Mouse (Mus musculus) ovary, postnatal 10 days (tissue): Measurements from ENCODE around the gene Dars.
A peak's percentile ranks its signal among the peaks of the same experiment; 100 is the strongest.

Experiments used
- DNase-seq: peaks from one replicate; pipeline ENCODE4 v3.0.0; 2022; ENCODE audit warnings: low spot score

Dars gene

DNA sequence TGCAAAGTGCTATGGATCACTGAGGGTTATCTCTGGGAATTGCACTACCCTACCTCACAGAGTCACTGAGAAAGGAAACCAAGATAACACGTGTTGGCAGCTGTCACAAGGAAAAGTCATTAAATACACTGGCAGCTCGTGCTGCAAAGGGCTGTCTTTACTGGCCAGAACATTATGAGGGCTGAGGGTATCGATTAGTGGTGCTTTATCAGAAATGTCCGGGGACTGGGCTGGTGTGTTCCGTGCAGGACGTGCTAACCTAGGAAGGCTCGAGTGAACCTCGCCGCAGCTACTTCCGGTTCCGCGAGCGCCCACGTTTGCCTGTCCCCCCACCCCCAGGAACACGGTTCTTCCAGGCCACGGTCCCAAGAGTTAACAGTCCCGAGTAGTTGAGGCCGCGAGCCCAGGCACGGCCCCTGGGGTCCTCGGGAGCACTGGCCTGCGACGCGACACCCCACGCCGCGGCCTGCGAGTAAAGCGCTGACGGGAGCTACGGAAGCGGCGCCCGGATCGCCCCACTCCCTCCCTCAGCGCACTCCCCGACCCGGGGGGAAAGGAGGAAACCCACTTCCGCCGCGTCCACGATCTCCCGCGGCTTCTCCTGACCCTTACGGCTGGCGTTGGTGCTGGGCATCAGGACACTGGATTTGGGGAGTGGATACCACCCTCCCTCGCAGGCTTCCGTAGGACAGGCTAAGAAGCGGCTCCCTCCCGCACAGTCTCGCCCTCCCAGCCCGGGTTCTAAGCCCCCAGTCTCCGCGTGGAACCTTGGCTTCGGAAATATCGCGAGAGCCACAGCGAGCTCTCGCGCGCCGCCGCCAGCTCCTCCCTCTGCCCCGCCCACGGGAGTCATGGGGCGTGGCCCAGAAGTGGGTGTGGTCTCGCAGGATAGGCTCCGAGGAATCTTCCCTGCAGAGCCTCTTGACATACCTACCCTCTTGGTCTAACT is at the start of gene Dars:
TSS of gene Dars (minus strand) at position 785 of the 949 bp plus-strand sequence.
- peak; percentile 88 for DNase-seq

DNA sequence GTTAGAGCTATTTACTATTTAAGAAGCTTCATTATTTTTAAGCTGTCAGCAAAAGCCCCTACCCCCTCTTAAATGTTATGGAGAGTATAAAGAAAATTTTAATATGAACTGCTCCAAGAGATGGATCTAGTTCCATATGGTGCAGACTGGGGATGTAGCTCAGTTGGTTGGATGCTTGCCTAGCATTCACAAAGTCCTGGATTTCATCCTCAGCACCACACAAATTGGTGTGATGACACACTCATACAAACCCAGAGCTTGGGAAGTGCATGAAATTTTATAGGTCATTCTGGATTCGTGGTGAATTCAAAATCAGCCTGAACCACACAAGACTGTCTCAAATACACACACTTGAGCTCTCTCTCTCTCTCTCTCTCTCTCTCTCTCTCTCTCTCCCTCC is 49.7 kb upstream of the Dars start:
- DNase-seq = no peak

DNA sequence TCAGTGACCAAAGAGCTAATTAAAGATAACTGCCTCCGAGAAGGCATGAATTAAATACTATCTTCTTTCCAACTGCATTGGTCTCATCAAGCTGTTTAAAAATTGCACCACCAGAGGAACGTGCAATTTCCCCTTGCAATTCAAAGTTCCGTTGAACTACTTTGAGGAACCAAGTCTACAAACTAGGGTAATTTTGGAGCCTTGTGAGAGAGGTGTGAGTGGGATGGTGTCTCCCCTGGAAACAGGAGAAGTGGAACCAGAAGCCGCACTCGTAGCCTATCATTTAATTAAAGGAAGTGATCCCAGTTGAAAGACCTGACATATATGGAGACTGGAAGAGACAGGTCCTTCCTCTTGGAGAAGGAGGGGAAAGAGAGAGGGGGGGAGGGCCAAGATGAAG is 46.3 kb upstream of the Dars start:
- no peak for DNase-seq

DNA sequence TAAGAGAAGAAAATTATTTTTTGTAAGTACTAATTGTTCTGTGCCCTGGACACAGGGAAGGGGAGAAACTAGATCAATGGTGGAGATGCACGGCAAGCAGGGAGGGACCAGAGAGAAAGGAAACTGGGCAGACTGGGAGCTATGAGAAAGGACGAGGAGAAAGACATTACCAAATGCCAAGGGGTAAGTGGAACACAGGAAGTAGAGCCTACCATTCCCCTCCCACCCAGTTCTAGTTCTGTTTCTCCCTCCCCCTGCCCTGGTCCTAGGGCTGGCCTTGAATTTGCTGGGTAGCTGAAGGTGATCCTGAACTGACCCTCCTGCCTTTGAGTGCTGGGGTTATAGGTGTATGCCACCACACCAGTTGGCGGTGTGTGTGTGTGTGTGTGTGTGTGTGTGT is 45.2 kb upstream of the Dars start:
- no peak for DNase-seq

DNA sequence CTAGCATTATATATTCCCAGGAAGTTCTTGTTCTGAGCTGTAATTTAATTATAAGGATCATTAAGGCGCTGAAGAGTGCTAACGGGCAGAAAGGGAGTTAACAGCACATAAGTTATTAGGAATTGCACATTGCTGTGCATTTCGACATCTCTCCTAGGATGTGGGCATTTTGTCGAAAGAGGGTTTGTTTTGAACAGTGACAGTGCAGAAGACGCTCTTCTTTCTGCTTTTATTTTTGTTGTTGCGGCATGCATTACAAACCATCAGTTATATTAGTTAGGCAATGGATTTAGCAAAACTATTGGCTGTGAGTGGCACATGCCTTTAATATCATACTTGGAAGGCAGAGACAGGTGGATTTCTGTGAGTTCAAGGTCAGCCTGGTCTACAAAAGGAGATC is 43.6 kb upstream of the Dars start:
- no peak for DNase-seq

DNA sequence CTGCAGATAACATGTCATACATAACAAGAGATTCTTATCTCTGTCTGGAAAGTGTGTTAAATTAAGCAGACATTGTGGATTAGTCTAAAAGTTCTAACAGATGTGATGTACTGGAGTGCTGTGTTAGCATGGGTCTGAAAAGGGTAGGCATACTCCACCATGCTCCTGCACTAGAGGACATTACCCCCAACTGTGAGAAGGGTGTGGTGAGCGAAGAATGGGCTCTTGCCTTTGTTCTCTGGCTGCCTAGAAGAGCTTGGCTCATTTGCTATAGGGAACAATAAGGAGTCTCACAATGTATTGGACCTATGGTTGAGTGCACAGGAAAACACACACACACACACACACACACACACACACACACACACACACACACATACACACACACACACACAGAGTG is 42.3 kb upstream of the Dars start:
- no peak for DNase-seq

DNA sequence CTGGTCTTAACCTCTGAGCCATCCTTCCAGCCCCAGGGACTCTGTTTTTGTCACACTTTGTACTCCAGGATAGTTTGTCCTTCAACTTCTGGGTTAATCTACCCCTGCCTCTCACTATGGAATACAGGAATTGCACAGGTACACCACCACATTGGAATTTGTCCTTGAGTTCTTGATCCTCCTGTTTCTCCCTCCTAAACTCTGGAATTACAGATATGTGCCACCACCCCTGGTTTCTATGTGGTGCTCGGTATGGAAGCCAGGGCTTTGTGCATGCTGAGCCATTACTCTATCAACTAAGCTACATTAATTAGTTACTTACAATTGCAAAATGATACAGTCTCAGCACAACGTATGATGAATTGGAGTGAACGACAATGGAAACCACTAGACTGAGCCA is 41.8 kb upstream of the Dars start:
- DNase-seq = no peak

DNA sequence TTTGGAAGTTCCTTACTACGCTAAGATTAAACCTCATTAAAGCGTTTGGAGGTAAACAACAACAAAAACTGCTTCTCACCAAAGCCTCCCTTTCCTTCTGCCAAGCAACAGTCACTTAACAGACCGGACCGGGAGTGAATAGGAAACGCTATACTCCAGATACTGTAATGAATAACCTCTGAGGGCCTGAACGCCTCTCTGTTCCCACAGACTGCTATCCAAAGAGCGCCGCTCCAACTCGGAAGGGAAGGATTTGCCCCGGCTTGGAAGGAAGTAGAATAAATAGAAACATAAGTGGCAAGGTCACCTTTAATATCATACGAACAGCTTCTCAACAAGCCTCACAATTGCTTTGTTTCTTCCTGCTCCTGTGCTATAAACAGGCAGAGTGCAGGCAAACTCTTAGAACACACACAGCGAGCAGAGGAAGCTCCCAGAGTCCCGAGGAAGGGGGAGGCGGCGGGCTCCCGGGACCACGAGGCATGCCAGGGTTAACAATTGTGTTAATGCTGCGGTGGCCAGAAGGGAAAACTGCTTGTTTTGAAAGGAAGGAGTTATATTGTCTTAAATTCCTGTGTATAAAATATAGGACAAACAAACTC is 39.8 kb upstream of the Dars start:
- no peak for DNase-seq

DNA sequence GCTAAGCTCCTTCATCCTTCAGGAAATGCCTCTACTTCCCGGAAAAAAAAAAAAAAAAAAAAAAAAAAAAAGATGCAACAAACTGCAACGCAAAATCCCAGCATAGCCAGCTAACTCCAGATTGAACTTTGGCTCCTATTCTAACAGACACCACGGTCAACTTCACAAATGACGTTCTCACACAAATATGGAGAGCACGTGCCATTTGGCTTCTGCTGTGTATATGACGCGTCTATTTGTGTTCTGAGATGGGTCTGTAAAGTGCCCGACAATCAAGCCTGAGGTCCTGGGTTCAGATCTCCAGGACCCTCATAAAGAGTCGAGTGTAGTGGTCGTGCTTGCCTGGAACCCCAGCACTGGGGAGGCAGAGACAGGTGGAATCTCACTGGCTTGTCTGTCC is 39.1 kb upstream of the Dars start:
- DNase-seq = no peak

DNA sequence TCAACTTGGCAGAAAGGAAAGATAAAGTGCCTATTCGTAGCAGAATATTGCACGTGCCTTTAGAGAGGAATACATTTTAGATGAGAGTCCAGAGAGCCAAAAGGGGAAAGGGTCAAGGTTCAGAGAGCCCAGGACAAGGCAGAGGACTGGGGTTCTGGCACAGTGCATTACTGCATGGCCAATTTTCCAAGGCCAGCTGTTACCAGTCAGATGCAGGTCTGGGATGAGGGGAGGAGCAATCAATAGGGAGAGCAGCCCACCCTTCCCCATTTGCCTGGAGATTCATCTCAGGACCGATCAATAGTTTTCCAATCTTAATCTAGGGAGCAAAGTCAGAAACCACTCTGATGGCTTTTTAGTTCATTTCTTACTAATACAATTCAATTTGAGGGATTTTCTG is 35.0 kb upstream of the Dars start:
- DNase-seq = no peak

DNA sequence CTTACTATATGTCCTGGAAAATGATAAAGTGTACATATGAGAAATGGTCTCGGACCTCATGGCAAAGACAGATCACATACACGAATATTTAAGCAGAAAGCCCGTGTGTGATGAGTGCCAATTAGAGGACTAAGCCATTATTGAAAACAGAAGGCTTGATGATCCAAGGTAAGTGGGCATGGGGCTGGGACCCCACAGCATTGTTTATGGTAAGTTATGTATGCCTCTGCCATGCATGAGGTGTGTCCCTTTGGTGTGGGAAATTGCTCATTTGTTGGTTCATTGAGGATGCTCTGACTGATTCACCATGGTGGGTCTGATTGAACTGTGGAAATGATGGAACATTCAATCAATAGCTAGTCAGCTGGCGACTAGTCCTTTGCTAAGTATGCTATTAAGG is 34.0 kb upstream of the Dars start:
- no peak for DNase-seq

DNA sequence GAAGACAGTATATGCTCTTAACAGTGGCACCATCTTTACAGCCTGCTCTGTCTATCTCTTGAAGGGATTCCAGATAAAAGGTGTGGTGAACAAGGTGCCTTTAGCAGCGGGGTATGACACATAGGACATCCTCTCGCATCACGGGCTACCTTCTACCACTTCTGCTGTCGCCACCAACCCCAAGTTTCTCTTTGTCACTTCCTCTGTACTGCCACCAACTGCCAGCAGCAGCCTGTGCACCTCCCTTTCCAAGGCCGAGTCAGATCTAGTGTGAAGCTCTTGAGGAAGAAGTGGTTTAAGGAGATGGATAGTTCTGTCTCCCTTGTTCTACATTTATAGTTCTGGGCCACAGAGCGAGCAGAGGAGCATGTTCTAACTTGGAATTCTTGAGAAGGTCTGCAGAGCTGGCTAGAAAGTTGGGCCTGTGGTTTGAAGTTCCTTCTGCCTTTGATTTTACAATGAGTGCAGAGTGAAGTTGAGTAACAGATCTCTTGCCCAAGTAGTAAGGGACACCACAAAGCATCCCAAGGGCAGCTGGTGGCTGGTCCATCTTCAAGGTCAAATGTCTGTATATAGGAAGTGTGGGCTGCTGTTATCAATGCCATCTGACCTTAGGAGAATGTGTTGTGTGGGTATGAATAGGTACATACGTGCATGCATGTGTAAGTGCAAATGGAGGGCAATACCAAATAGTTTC is 30.2 kb upstream of the Dars start:
- DNase-seq = no peak

DNA sequence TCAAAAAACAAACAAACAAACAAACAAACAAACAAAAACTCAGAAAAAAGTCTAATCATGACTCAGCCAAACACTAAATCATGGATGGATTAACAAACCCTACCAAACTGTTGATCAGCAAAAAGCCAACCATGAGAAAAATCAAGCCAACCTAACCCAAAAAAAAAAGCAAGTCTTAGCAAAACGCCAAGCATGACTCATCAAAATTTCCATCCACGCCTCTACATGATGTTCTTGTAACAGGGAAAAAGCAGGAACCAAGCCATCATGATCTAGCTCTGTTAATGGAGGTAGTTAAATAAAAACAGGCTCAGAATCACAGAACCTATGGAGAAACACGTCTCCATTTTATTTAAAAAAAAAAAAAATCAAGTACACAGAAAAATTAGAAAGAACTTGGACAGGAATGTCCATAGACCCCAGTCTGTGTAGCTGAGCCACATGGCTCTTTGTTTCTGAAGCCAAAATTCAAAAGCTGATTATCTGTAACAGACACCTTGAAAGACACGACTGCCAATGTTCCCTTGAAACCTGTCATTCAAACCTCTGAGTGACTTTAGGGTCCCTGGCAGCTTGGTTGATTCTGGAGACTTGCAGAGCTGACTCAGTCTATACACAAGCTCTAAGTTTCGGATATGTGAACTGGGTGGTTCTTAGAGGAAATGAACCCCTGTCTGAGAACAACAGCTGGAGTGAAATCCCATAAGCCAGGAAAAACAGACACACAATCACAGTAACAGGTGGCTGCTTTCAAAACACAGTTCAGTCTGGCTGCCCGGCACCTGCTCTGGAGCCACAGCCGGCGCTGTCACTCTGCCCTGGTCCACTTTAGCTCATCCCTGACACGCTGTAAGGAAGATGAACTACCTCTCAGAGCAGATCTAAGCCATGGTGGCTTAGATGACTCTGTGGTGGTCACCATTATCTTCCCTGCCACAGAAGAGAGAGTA is 27.0 kb upstream of the Dars start:
- no peak for DNase-seq

DNA sequence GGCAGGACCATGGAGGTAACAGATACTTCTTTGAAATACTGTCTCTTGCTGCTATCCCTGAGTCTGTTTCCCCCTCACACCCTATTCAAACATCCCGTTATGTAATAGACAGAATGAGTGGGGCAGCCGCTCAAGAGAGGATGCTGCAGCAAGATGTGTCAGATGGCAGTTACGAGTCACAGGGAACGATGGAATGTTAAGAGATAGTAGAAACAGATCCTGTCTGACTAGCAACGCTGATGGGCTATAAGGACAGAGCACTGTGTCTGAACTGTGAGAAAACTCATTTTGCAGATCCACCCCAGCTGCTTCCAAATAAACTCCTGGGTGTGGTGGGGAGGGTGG is 23.9 kb upstream of the Dars start:
- DNase-seq = no peak

DNA sequence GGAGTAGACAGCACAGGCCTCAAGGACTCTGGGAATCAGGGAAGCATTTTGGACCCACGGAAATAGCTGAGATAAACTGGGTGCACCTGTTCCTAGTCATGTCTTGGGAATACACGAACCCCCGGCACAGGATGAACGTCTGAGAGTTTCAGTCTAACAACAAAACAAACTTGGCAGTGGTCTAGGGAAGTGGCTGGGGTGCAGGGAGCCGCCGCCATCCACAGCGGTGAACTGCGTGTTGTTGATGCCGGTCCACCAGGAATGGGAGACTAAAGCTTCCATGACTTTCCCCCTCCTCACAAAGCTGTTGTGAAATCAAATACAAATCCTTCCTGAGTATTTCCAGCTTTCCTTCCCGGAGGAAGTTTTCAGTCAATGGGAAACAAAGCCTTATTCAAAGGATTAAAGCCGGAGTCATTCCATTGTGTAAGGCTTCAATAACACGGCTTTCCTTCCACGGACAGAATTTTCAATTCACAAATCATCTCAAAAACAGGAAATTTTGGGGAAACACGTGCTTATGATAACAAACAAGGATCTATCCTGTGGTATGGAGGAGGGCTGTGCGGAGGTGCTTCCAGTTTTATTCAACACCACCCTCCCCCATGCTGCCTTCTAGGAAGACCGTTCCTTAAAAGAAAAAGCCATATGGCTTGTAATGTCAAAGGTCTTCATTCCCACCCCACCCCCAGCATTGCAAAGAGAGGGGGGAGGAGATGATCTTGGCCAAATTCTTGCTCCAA is 23.4 kb upstream of the Dars start:
- DNase-seq = no peak

DNA sequence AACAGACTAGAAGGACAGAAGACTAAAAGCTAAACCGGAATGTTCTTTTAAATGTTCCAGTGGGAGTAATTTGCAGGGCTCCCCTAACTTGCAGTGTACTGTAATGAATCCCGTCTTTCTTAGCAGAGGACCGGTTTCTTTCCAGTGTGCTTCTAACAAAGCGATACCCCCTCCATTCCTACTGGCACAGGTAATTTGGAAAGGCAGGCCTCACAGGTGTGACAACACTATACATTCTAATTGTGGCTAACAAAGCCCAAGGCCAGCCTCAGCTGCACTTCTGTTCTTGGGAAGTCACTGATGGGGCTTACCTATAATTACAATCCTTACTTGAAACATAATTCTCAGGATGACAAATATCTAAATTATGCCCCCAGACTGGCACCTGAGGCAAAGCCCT is 22.4 kb upstream of the Dars start:
- DNase-seq = no peak

DNA sequence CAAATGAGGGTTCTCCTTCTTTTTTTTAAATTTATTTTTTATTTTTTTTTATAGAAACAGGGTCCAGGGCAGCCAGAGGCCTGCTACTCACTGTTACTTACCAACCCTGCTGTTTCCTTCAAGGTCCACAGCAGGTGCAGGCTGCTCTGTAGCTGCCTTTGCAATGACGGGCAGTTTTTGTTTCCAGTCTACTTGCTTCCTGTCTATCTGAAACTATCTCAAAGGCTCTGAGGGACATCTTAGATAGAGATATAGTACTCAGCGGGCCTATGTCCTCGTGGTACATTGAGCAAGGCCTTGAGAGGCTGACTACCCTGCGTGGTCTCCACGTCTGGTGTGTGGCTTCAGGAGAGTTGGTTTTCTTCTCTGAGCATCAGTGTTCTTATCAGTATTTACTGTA is 21.4 kb upstream of the Dars start:
- DNase-seq = no peak

DNA sequence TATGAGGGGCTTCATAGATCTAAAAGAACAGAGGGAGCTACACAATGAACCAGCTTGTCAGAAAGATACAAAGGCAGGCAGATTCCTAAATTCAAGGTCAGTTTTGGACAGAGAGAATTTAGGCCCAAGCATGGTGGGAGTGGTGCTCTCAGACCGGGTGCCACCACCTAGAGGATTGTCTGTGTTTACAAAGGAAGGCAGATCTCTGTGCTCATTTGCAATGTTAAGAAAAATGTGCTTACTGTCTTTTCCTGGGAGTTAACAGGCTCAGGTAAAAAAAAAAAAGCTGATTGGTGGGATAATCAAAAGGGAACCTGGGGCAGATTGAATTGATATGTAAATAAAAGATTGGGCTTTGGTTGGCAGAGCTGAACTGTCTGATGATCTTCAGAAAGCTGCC is 20.1 kb upstream of the Dars start:
- no peak for DNase-seq

DNA sequence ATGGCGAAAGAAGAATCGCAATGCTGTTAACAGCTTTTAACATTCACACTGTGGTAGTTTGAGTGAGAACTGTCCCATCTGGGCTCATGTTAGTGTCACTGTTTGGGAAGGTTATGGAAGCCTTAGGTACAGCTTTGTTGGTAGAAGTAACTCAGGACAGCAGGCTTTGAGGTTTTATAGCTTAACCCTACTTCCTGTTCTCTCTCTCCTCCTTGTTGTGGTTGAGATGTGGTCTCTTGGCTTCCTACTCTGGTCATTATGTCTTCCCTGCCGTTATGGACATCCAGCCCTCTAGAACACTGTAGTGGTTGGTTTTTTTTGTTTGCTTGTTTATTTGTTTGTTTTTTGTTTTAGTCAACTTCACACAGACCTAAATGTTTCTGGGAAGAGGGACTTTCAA is 18.8 kb upstream of the Dars start:
- no peak for DNase-seq

DNA sequence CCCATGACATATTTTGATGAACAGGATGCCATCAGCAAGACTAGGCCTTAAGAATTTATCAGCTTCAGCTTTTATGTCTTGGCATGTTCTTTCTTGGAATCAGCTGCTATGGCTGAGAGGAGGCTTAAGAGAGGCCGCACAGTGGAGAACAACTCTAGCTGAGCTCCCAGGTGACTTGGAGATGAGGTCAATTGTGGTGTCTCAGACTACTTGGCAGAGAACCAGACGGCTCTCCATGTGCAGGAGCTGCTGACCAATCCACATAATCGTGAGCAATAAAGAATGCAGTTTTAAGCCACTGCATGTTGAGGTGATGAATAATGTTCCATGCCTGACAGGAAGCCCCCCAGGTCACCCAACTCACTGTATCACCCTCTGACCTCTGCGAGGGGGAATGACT is 18.4 kb upstream of the Dars start:
- no peak for DNase-seq

DNA sequence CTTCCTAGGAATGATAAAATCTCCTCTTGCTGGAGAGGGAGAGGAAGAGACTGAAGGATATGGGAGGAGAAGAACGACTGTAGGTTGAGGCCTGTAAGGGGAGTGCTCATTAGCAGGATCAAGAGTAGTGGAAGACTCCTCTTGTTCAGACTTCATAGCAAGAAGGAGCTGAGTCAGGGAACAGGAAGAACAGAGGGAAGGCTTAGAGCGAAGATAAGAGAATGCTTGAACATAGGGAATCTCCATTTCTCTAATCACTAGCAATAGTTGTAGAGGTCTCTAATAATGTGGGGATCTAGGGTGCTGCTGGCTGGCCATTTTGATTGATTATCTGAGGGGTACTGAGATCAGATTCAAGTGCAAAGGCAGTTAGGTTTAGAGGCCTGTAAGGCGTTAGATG is 7.8 kb upstream of the Dars start:
- no peak for DNase-seq

DNA sequence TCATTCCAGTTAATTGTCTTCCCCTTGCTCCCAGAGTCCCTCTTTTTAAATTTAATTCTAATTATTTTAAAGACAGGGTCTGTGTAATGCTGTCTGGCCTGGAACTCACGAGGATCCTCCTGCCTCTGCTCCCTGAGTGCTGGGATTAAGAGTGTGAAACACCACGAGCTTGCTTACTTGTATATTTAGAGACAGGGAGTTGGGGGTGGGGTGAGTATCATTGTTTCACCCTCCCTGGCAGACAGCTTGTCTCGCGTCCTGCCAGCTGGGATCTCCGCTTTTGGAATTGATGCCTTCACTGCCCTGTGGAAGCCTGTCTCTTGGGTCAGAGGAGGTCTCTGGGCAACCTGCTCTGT is 343 bp upstream of the Dars start:
- DNase-seq = no peak
